Mouse (Mus musculus) spleen, embryonic (tissue): Measurements from ENCODE around the gene Gpr153.

Source experiments
- CTCF ChIA-PET: fragments of 350-600 bp; sonication (Branson Sonifier 250); formaldehyde crosslinking; loops from one replicate; lab custom pipeline; 2022; lab: Charles Lee

Gene Gpr153

GRCm38 (mm10) chr4:152264867-152265568 is 9.0 kb upstream of the Gpr153 start:
- CTCF ChIA-PET: no interaction called here

- CTCF ChIA-PET: no interaction called here
Measured at GRCm38 (mm10) chr4:152265791-152266190, 8.2 kb upstream of the Gpr153 start.

- CTCF ChIA-PET: no interaction called here
Measured at GRCm38 (mm10) chr4:152266236-152266895, 7.7 kb upstream of the Gpr153 start.

- CTCF ChIA-PET: no interaction called here
Measured at GRCm38 (mm10) chr4:152267748-152268369, 6.2 kb upstream of the Gpr153 start.

- CTCF ChIA-PET: no interaction called here
Measured at GRCm38 (mm10) chr4:152269967-152270366, 4.1 kb upstream of the Gpr153 start.

- CTCF ChIA-PET: no interaction called here
Measured at GRCm38 (mm10) chr4:152270599-152270998, 3.4 kb upstream of the Gpr153 start.

- CTCF ChIA-PET: no interaction called here
Measured at GRCm38 (mm10) chr4:152271334-152271733, 2.7 kb upstream of the Gpr153 start.

GRCm38 (mm10) chr4:152272006-152272405 is 2.0 kb upstream of the Gpr153 start:
- CTCF ChIA-PET: no interaction called here

- CTCF ChIA-PET: no interaction called here
Measured at GRCm38 (mm10) chr4:152272449-152273049, 1.5 kb upstream of the Gpr153 start.

GRCm38 (mm10) chr4:152273191-152273590 is 841 bp upstream of the Gpr153 start:
- CTCF ChIA-PET: no interaction called here

- CTCF ChIA-PET: interaction anchor here (0.6 to 0.7 kb wide), 2 partner anchors 138 to 145 kb away, joined by 3 to 5 read pairs; no protein-coding TSS in a partner anchor
Measured at GRCm38 (mm10) chr4:152274681-152275131, 674 bp downstream of the Gpr153 start.

GRCm38 (mm10) chr4:152276389-152277347 is 2.6 kb downstream of the Gpr153 start:
- CTCF ChIA-PET: no interaction called here

- CTCF ChIA-PET: interaction anchor here (0.7 kb wide), 1 partner anchor 15 kb away, joined by 8 read pairs; no protein-coding TSS in a partner anchor
Measured at GRCm38 (mm10) chr4:152277916-152278315, 3.9 kb downstream of the Gpr153 start.

GRCm38 (mm10) chr4:152278986-152279385 is 5.0 kb downstream of the Gpr153 start:
- CTCF ChIA-PET: no interaction called here

GRCm38 (mm10) chr4:152281601-152282000 is 7.6 kb downstream of the Gpr153 start:
- CTCF ChIA-PET: interaction anchor here (0.6 kb wide), 1 partner anchor 203 kb away, joined by 3 read pairs; no protein-coding TSS in a partner anchor

GRCm38 (mm10) chr4:152282721-152283120 is 8.7 kb downstream of the Gpr153 start:
- CTCF ChIA-PET: interaction anchor here (0.8 kb wide), 1 partner anchor 50 kb away, joined by 4 read pairs; no protein-coding TSS in a partner anchor

- CTCF ChIA-PET: interaction anchor here (0.6 to 0.8 kb wide), 2 partner anchors 49 to 354 kb away, joined by 4 to 9 read pairs; no protein-coding TSS in a partner anchor
Measured at GRCm38 (mm10) chr4:152283186-152283950, 9.3 kb downstream of the Gpr153 start.

GRCm38 (mm10) chr4:152285505-152285904 is 11.5 kb downstream of the Gpr153 start:
- CTCF ChIA-PET: no interaction called here

GRCm38 (mm10) chr4:152286183-152286582 is 12.2 kb downstream of the Gpr153 start:
- CTCF ChIA-PET: interaction anchor here (0.7 to 0.9 kb wide), 2 partner anchors 11 to 113 kb away, joined by 3 to 4 read pairs; no protein-coding TSS in a partner anchor

GRCm38 (mm10) chr4:152286887-152287286 is 12.9 kb downstream of the Gpr153 start:
- CTCF ChIA-PET: interaction anchor here (0.9 kb wide), 1 partner anchor 113 kb away, joined by 3 read pairs; no protein-coding TSS in a partner anchor
